Mouse (Mus musculus) embryonic fibroblast, embryonic 13.5 days (primary cell): ENCODE measurements at regions not wholly inside any gene's neighbourhood (a gene's known extent, or its start where the extent isn't known, plus 50 kb on each side); places are given as distances from the start of the nearest gene placed in this dataset.

Experiments
- CTCF ChIP-seq: IDR thresholded peaks from 2 replicates; pipeline ENCODE4 v1.5.1; 2011; ENCODE audit warnings: mild to moderate bottlenecking, control low read depth, low read length, moderate library complexity, borderline replicate concordance; ENCODE audit not compliant: insufficient read depth
- POLR2A ChIP-seq: IDR thresholded peaks from 2 replicates; pipeline ENCODE4 v1.6.1; 2011; ENCODE audit warnings: low read depth, mild to moderate bottlenecking, control low read depth, low read length, moderate library complexity

DNA sequence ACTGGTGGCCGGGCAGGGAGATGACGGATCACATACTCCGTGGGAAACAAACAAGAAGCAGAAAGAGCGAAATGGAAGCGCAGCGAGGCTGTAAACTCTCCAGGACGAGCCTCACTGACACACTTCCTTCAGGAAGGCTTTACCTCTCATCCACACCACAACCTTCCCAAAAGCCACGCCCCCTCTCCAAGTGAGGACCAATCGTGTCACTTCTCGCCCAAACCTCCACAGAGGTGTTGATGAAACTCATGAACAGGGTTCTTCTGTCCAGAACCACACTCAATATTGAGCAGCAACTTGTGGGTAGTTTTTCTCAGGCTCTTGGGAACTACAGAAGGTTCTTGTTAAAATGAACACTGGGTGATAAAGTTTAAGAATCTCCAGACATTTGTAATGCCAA, 127.3 kb downstream of the Cenpf start:
- no peak for TF ChIP-seq CTCF
- no peak for TF ChIP-seq POLR2A
